Mouse (Mus musculus) ES-Bruce4 (cell line): ENCODE measurements at regions not wholly inside any gene's neighbourhood (a gene's known extent, or its start where the extent isn't known, plus 50 kb on each side); places are given as distances from the start of the nearest gene placed in this dataset.

Experiments
- CTCF ChIP-seq: IDR thresholded peaks from one replicate; pipeline ENCODE4 v1.8.1; 2011; ENCODE audit warnings: low read depth, low read length
- POLR2A ChIP-seq: IDR thresholded peaks from one replicate; pipeline ENCODE4 v1.8.1; 2011; ENCODE audit warnings: low read length; ENCODE audit not compliant: insufficient read depth

GRCm38 (mm10) chr8:91854369-91854768, 52.5 kb upstream of the Irx3 start:
- TF ChIP-seq POLR2A (no peak), CTCF (no peak)
